Mouse (Mus musculus): Measurements from ENCODE around the gene Rhebl1. TPM values are rescaled to one million over a fixed set of nuclear protein-coding genes. Genes with fewer than 3 reads are reported as not detected.

The Rhebl1 gene
- total RNA-seq, 2 experiments from 2014 or later: 2.1 to 2.7 TPM

- peak; percentile 86 for DNase-seq
Measured at GRCm38 (mm10) chr15:98871916-98872888, 22.1 kb downstream of the Rhebl1 start.

DNA sequence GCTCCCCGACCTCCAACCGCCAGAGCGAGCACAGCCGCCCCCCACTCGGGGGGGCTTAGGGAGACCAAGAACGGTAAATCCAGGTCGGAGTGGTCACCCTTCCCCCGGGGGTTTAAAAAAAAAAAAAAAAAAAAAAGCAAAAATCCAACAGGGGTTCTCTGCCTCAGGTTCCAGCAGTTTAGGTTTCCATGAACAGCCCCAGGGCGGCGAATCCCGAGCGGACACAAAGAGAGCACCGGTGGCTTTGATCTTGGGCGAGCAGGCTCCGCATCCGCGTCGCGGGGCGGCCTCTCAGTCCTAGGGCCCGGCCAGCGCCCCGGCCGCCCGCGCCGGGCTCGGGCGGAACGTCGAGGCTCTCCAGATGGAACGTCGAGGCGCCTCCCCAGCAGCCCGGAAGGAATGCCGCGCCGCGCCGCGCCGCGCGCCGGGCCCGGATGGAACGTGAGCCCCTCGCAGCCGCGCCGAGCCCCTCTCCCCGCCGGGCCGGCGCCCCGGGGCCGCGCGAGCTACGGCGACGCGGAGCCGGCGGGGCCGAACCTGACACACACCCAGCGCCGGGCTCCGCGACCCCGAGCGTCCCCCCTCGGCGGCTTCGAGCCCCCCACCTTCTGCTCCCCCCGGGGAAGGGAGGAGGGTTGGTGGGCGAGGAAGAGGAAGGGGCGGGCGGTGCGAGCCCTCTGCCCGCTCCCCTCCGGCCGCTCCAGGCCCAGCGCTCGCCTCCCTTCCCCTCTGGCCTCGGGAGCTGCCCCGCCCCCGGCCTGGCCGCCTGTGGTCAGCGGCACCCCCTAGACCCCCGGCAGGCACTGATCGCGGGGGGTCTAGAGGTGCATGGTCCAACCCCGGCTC lies 23.0 kb downstream of the Rhebl1 start, which contains the start of gene Kmt2d:
Gene Kmt2d (minus strand): TSS at position 135 of the 846 bp plus-strand sequence.
- peak; percentile 51 for DNase-seq

GRCm38 (mm10) chr15:98870179-98871069 lies 23.9 kb downstream of the Rhebl1 start:
- DNase-seq: peak; percentile 60

DNA sequence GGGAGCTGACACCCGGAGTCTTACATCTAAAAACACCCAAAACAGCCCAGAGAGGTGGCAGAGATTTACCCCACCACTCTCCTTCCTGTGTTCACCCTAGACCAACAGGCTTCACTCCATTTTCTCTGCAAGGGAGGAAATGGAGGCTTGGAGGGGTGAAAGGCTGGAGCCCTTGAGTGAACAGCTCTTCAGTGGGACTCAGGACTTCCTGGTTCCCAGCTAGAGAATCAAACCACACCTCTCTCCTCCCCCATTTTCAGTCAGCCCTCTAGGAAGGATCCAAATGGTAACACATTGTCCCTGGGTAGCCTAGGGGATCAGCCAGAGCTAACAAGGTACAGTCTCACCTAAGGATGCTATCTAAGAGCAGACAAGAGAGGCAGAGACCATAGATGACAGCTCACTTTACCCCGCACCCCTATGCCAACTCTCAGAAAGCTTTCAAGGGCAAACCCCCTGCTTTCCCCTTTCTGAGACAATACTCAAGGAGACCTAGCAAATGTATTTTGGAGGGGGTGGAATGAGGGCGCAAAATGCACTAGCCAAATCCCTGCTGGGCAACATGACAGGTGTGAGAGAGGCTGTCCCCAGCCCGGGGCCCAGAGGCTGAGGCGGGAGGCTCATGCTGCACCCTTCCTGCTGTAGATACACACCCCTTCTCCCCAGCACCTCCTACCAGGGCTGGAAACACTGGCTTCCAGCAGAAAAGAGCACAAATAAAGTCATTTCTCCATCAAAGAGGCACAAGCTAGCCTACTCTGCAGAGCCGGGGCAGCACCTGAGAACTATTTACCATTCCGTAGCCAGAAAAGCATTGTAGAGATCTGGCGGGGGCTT lies 24.8 kb downstream of the Rhebl1 start:
- no peak for DNase-seq

GRCm38 (mm10) chr15:98868346-98869063 lies 25.8 kb downstream of the Rhebl1 start:
- no peak for DNase-seq

DNA sequence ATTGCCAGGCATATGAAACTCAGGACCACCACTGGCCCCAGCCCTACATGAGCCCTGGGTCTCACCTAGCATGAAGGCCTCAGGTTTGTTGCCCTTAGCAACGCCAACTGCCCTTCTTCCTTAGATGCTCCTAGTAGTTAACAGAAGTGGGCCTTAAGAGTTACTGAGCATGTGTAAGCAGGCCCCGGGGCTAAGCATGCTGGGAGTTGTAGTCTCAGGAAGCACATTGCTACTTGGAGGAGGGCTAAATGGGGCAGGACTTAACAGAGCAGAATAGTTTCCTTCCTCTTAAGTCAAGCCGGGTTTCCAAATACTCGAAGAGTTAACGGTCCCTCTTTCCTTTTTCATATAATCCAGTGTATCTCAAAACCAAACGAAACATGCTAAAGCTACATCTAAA lies 27.0 kb downstream of the Rhebl1 start:
- no peak for DNase-seq

- no peak for DNase-seq
Measured at GRCm38 (mm10) chr15:98866501-98866900, 27.8 kb downstream of the Rhebl1 start.

DNA sequence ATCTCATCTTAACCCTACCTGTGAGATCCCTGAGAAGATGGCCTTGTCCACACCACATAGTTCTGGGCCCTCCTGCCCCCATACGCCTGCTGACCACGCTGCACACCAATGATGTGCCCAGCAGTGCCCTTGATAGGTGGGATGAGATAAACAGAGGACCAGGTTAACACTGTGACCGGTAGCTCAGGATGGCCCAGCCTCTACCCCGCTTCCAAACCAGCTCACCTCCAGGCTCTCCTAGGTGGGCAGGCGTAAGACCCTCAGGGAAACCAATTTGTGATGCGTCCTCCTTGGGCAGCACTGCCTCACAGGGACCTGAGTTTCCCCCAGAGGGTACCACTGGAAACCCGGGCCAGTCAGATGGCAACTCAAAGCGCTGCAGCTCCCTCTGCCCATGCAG lies 28.6 kb downstream of the Rhebl1 start:
- no peak for DNase-seq

DNA sequence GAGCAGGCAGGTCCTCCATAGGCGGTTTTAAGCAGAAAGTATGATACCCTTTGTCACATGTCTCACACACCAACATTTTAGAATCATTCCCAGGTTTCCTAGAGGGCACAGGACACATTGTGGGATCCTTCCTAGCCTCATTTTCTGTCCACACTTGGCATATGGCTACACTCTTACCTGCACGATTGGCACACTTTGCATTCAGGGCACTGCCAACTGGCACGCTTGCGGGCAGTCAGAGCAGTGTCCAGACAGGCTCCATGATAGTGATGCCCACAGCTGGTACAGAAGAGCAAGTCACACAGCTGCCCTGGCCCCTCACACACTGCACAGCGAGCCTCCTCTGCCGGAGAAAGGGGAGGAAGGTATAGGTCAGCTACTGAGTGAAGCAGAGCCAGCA lies 29.4 kb downstream of the Rhebl1 start:
- DNase-seq: no peak

- no peak for DNase-seq
Measured at GRCm38 (mm10) chr15:98863451-98863958, 30.8 kb downstream of the Rhebl1 start.

DNA sequence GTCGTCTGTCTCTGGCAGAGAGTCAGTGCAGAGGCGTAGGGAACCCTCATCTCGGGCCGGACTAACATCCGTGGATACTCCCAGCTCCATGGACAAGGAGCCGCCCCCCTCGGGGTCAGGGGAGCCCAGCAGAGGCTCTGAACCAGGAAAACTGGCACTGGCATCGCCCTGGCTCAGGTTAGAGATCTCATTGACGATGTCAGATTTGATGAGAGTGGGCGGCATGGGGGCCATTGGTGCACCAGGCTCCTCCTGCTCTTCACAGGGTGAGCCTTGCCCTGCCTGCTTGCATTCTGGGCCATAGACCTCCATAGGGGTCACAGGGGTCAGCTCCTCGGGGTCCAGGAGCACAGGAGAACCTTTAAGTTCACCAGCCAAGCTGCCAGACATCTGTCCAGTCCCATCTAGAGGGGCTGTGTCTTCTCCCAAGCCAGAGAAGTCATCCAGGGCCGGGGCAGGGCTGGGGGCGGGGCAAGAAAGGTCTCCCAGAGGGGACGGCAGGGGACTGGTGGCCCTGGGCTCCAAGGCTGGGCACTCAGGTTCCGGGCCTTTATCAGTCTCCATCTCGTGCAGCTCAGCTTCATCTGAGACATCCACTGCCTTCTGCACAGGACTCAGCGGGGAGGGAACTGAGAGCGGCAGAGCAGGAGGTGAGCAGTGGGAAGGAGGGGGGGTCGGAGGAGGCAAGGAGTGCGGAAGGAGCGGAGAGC lies 32.5 kb downstream of the Rhebl1 start:
- no peak for DNase-seq

DNA sequence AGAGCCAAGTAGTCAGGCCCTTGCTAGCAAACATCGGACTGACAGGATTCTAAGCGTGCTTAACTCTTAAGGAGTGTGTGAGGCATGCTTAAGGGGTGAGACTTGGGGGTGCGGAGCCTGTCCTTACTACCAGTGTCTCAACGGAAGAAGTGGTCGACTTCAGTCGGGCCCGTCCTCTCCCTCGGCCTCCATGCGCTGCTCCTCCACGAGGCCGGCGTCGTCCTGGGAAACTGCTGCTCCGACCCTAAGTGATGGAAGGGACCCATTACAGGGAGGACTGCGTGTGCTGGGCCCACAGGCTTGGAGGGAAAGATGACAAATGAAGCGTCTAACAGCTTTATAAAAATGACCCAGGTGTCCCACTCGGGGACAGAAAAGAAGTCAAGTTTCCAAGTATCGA lies 33.4 kb downstream of the Rhebl1 start:
- no peak for DNase-seq

GRCm38 (mm10) chr15:98859319-98860043 lies 34.9 kb downstream of the Rhebl1 start:
- no peak for DNase-seq

- DNase-seq: no peak
Measured at GRCm38 (mm10) chr15:98854214-98854613, 40.1 kb downstream of the Rhebl1 start.

GRCm38 (mm10) chr15:98853161-98853937 lies 41.0 kb downstream of the Rhebl1 start:
- DNase-seq: no peak

DNA sequence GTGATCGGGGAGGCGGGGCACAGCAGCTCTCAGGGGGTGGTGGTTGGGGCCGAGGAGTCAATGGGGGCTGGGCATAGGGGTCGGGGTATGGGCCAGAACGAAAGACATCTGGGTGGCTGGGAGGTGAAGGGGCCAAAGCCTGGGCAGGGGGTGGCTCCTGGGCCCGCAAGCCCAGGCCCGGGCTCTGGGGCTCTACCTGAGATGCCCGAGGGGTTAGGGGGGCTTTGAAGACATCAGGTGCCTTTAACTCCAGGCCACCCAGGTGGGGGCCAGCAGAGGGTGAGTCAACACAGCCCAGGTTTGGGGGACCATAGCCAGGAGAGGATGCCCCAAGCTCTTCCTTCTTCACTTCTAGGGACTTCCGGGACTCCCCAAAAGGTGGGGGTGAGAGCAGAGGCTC lies 41.6 kb downstream of the Rhebl1 start:
- no peak for DNase-seq

GRCm38 (mm10) chr15:98852071-98852470 lies 42.3 kb downstream of the Rhebl1 start:
- DNase-seq: peak; percentile 6
